9 mouse cellular contexts compared by ENCODE assay signal in the genomic region with DNA sequence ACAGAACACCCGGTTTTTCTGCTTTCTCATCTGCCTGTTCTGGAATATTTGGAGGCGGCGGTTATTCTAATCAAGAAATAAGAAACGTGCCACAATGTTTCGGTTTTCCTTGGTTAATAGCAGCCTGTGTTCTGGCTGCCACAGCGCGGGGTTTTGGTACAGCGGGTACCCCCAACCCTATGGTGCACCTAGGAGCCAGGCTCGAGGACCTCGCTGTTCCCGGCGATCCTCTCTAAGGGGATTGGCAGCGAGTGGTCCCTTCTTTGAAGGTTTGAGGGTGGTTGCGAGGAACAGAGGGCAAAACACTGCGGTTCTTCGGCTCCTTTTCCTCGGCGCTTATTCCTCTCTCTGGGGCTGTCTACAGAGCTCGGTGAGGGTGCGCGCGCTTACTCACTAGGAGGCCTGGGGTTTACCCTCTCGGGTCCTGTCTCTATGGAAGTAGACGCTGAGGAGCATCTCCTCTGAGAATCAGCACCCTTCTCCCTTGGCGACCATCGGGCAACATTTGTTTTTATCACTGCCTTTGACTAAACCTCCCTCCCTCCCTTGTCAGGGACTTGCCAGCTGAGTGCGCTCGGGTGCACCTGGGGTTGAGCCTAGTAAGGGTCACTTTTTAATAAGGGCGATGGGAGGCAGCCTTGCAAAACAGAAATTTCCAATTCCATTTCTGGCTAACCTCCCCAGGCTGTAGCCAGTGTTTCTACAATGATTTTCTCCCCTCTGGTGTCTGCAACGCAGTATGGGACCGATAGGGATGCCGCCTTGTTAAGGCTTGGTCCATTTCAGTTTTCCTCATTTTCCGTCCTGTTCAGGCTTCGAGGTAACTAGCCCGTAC. TPM values are rescaled to one million over a fixed set of nuclear protein-coding genes. Genes with fewer than 3 reads are reported as not detected.
DNase-seq lines count a peak whose midpoint lies in the region; ATAC-seq lines count a peak whose summit lies in the region.
"Had no signal": no experiment of that assay in that cellular context is flagged by ENCODE, and none has a peak within 500 bp of the region (broad histone marks: within the 10 kb centered on the region; RNA-seq: fewer than 3 reads in every experiment).

No protein-coding gene starts in this region.

- intact Hi-C loops in gastrocnemius, postnatal 14 days (cut with DNase I; ENCODE audit: low total_unique reads) = loop anchor here (10.0 kb wide), 1 partner anchor 589 kb away; no protein-coding TSS in a partner anchor

- no peak for ATAC-seq in intestine, embryonic 15.5 days
- no peak for ATAC-seq in limb, embryonic 12.5 days (ENCODE audit: insufficient number of reproducible peaks, insufficient read depth, low FRiP score, low TSS enrichment, low read depth)
- ATAC-seq in neural tube, embryonic 15.5 days (ENCODE audit: low FRiP score) = no peak; the same call in 1 of the 2 replicates

- H3K9me3 ChIP-seq in intestine, embryonic 15.5 days = no peaks in the 10 kb centered on the region
- H3K9me3 ChIP-seq in limb, embryonic 12.5 days = 0 out of 2 replicates have a peak, but pooled peaks cover 3% of the 10 kb centered on the region
- no peaks in the 10 kb centered on the region for H3K9me3 ChIP-seq in neural tube, embryonic 15.5 days (replicated peaks)

- no peaks in the 10 kb centered on the region for H3K36me3 ChIP-seq in intestine, embryonic 15.5 days
- H3K36me3 ChIP-seq in limb, embryonic 12.5 days = peaks cover 4% of the 10 kb centered on the region; the same call in 1 of the 2 replicates
- H3K36me3 ChIP-seq in neural tube, embryonic 15.5 days = no peaks in the 10 kb centered on the region

- WGBS in intestine, embryonic 15.5 days = under 1% methylated on average over 35 of the region's 35 CpGs
- WGBS in limb, embryonic 12.5 days = under 1% methylated on average over 35 of the region's 35 CpGs
- under 1% methylated on average over 35 of the region's 35 CpGs for WGBS in neural tube, embryonic 15.5 days

- peak overlapping the region; percentile 83 for H3K4me3 ChIP-seq in intestine, embryonic 15.5 days (replicated peaks)
- peak overlapping the region; percentile 79 for H3K4me3 ChIP-seq in limb, embryonic 12.5 days (replicated peaks)
- H3K4me3 ChIP-seq in neural tube, embryonic 15.5 days (replicated peaks) = peak overlapping the region; percentile 84

- no peak overlapping the region for H3K27ac ChIP-seq in intestine, embryonic 15.5 days
- H3K27ac ChIP-seq in limb, embryonic 12.5 days = no peak overlapping the region
- H3K27ac ChIP-seq in neural tube, embryonic 15.5 days (replicated peaks) = peak overlapping the region; percentile 97

- peak overlapping the region; percentile 96 for H3K4me2 ChIP-seq in intestine, embryonic 15.5 days (replicated peaks)
- peak overlapping the region; percentile 94 for H3K4me2 ChIP-seq in limb, embryonic 12.5 days
- peak overlapping the region; percentile 61 for H3K4me2 ChIP-seq in neural tube, embryonic 15.5 days

- no peaks in the 10 kb centered on the region for H3K27me3 ChIP-seq in intestine, embryonic 15.5 days (replicated peaks)
- no peaks in the 10 kb centered on the region for H3K27me3 ChIP-seq in limb, embryonic 12.5 days
- H3K27me3 ChIP-seq in neural tube, embryonic 15.5 days (replicated peaks) = no peaks in the 10 kb centered on the region
- H3K27me3 ChIP-seq: CH12.LX had no signal

- peak; percentile 53 for DNase-seq in kidney, adult 18-20 months
- no peak for DNase-seq in kidney, postnatal 25 days
- peak; percentile 65 for DNase-seq in cerebellum, adult 9-10 months
- peak; percentile 13 for DNase-seq in gastrocnemius, postnatal 14 days
- DNase-seq in urinary bladder, postnatal 36 days (ENCODE audit: low spot score in 2 of 2) = no peak

- H3K4me1 ChIP-seq in intestine, embryonic 15.5 days (replicated peaks) = peaks cover 18% of the 10 kb centered on the region
- H3K4me1 ChIP-seq in limb, embryonic 12.5 days (replicated peaks) = peaks cover 29% of the 10 kb centered on the region
- peaks cover 32% of the 10 kb centered on the region for H3K4me1 ChIP-seq in neural tube, embryonic 15.5 days

- H3K9ac ChIP-seq in intestine, embryonic 15.5 days = peak overlapping the region; percentile 93
- peak overlapping the region; percentile 94 for H3K9ac ChIP-seq in limb, embryonic 12.5 days (replicated peaks)
- H3K9ac ChIP-seq in neural tube, embryonic 15.5 days (replicated peaks) = peak overlapping the region; percentile 82

RNA-seq across cellular contexts. Expression of gene Ptprg, which starts 2.4 kb away (rescaled TPM):
- total RNA-seq in gastrocnemius, postnatal 14 days (2021) = 10 to 100 TPM; 31.2 to 34.5 TPM
- polyA plus RNA-seq in intestine, embryonic 15.5 days (2015; fragmentation: Nextera tagmentation; extraction: Ambion mirVana) = 18.0 and 18.7 TPM in 2 replicates
- 37.5 and 39.8 TPM in 2 replicates for polyA plus RNA-seq in limb, embryonic 12.5 days (2016; fragmentation: Nextera tagmentation; extraction: Ambion mirVana)
- 36.2 and 40.4 TPM in 2 replicates for polyA plus RNA-seq in neural tube, embryonic 15.5 days (2015; fragmentation: Nextera tagmentation; extraction: Ambion mirVana)

Comparison
In these comparisons a context has a peak if more than half of its experiments do, and no peak if none do; other contexts are left out.
1. DNase-seq: peak in kidney, adult 18-20 months (single experiment), cerebellum, adult 9-10 months (single experiment) and gastrocnemius, postnatal 14 days (single experiment); none in kidney, postnatal 25 days (0 of 2) and urinary bladder, postnatal 36 days (0 of 2).
2. Peak in every context shown above with its lines, with median percentiles within 50 percentile points of each other: H3K4me2 ChIP-seq, H3K4me3 ChIP-seq and H3K9ac ChIP-seq.